Mouse (Mus musculus) CH12.LX (cell line): ENCODE data around the gene Eml2. TPM values are rescaled to one million over a fixed set of nuclear protein-coding genes. Genes with fewer than 3 reads are reported as not detected.
"Not testable (repeated sequence)": the region's sequence is repeated elsewhere in the genome, so short reads cannot be mapped to it uniquely, and the experiment has no call there.

Experiments used
- DNase-seq: peaks from one replicate; pipeline ENCODE4 v3.0.0-alpha.2; 2013; ENCODE audit errors: extremely low read depth
- H3K27ac ChIP-seq: 2 replicates; pipeline ENCODE4 v1.5.1; 2012; ENCODE audit warnings: low read depth, mild to moderate bottlenecking, control low read depth, moderate library complexity; ENCODE audit not compliant: insufficient read depth
- H3K27me3 ChIP-seq: replicated peaks from 2 replicates; pipeline ENCODE3; 2012; ENCODE audit warnings: inconsistent platforms
- H3K36me3 ChIP-seq, 2 experiments: replicated peaks in 1 of 2; 2 replicates each; pipeline versions ENCODE3 to v1.6.1; 2012; ENCODE audit warnings: inconsistent platforms in 1 of 2, low read length in 1 of 2, mild to moderate bottlenecking in 1 of 2, mixed read lengths in 1 of 2, moderate library complexity in 1 of 2; ENCODE audit not compliant: control insufficient read depth in 1 of 2, insufficient read depth in 1 of 2
- H3K4me1 ChIP-seq, 2 experiments: 2 replicates each; pipeline ENCODE4 v1.6.1; 2012; ENCODE audit warnings: inconsistent platforms in 1 of 2, moderate library complexity in 1 of 2; ENCODE audit not compliant: insufficient read depth in 2 of 2, control insufficient read depth in 1 of 2
- H3K4me2 ChIP-seq: 2 replicates; pipeline ENCODE4 v1.6.1; 2012; ENCODE audit warnings: low read depth, mild to moderate bottlenecking, control low read depth; ENCODE audit not compliant: poor library complexity, insufficient read depth, severe bottlenecking
- H3K4me3 ChIP-seq, 3 experiments: fragments of 150-350 bp in 1 of 3; sonication (generic) in 1 of 3; replicated peaks in 1 of 3; 2 replicates each; pipeline versions ENCODE3 to v1.5.1; 2011 to 2012; ENCODE audit warnings: low read depth in 2 of 3, low read length in 2 of 3, mild to moderate bottlenecking in 2 of 3, moderate library complexity in 2 of 3, control low read depth in 1 of 3, improper control_type of control experiment in 1 of 3, inconsistent platforms in 1 of 3, mixed read lengths in 1 of 3; ENCODE audit not compliant: poor library complexity in 1 of 3
- H3K79me2 ChIP-seq: replicated peaks from 2 replicates; pipeline ENCODE4 v1.6.1; 2012; ENCODE audit warnings: mild to moderate bottlenecking, moderate library complexity; ENCODE audit not compliant: control insufficient read depth, poor library complexity, insufficient read depth, severe bottlenecking; ENCODE audit errors: extremely low read depth
- H3K9ac ChIP-seq: 2 replicates; pipeline ENCODE4 v1.6.1; 2012; ENCODE audit warnings: low read depth, mild to moderate bottlenecking, control low read depth, moderate library complexity; ENCODE audit not compliant: insufficient read depth
- H3K9me3 ChIP-seq: replicated peaks from 2 replicates; pipeline ENCODE3; 2012; ENCODE audit warnings: low read length, inconsistent platforms, mixed read lengths
- CHD1 ChIP-seq: IDR thresholded peaks from 2 replicates; pipeline ENCODE4 v1.6.1; 2012; ENCODE audit warnings: low read depth, low read length, improper control_type of control experiment, inconsistent platforms
- CHD2 ChIP-seq: IDR thresholded peaks from 2 replicates; pipeline ENCODE4 v1.6.1; 2011; ENCODE audit warnings: low read length, improper control_type of control experiment
- E2F4 ChIP-seq: IDR thresholded peaks from 2 replicates; pipeline ENCODE4 v1.6.1; 2011; ENCODE audit warnings: low read depth, low read length, improper control_type of control experiment; ENCODE audit not compliant: insufficient replicate concordance
- EP300 ChIP-seq: IDR thresholded peaks from 2 replicates; pipeline ENCODE4 v1.6.1; 2011; ENCODE audit warnings: low read length, improper control_type of control experiment
- ETS1 ChIP-seq: conservative IDR thresholded peaks from 2 replicates; pipeline ENCODE4 v1.6.1; 2012; ENCODE audit warnings: low read depth, mild to moderate bottlenecking, inconsistent platforms, low read length, improper control_type of control experiment, moderate library complexity
- GABPA ChIP-seq: IDR thresholded peaks from 2 replicates; pipeline ENCODE4 v1.6.1; 2012; ENCODE audit warnings: low read depth, low read length, improper control_type of control experiment, inconsistent platforms; ENCODE audit not compliant: insufficient replicate concordance
- HCFC1 ChIP-seq: IDR thresholded peaks from 2 replicates; pipeline ENCODE4 v1.6.1; 2012; ENCODE audit warnings: low read depth, mild to moderate bottlenecking, inconsistent platforms, low read length, improper control_type of control experiment
- JUN ChIP-seq: IDR thresholded peaks from 2 replicates; pipeline ENCODE4 v1.6.1; 2011; ENCODE audit warnings: low read depth, mild to moderate bottlenecking, low read length, improper control_type of control experiment, moderate library complexity; ENCODE audit not compliant: insufficient read depth
- JUND ChIP-seq: conservative IDR thresholded peaks from 2 replicates; pipeline ENCODE4 v1.6.1; 2011; ENCODE audit warnings: low read depth, low read length, improper control_type of control experiment
- MAFK ChIP-seq: IDR thresholded peaks from 2 replicates; pipeline ENCODE4 v1.6.1; 2011; ENCODE audit warnings: low read length, improper control_type of control experiment; ENCODE audit not compliant: insufficient replicate concordance
- POLR2A ChIP-seq: IDR thresholded peaks from 2 replicates; pipeline ENCODE4 v1.6.1; 2011; ENCODE audit warnings: low read depth, mild to moderate bottlenecking, improper control_type of control experiment, low read length
- SMC3 ChIP-seq: IDR thresholded peaks from 2 replicates; pipeline ENCODE4 v1.6.1; 2011; ENCODE audit warnings: low read depth, low read length, improper control_type of control experiment
- USF2 ChIP-seq: conservative IDR thresholded peaks from 2 replicates; pipeline ENCODE4 v1.6.1; 2011; ENCODE audit warnings: low read depth, low read length, improper control_type of control experiment
- ZKSCAN1 ChIP-seq: IDR thresholded peaks from 2 replicates; pipeline ENCODE4 v1.6.1; 2012; ENCODE audit warnings: low read depth, inconsistent platforms, low read length, improper control_type of control experiment, borderline replicate concordance
- ZNF384 ChIP-seq: IDR thresholded peaks from 2 replicates; pipeline ENCODE4 v1.6.1; 2012; ENCODE audit warnings: low read depth, low read length, improper control_type of control experiment, inconsistent platforms
- dilution Hi-C: fragments of 300-500 bp; cut with MboI; formaldehyde crosslinking; loops from 2 replicates; pipeline ENCODE4 v1.14.3; 2020; ENCODE audit warnings: low sequenced_read_pairs; ENCODE audit not compliant: extremely low pct_unique_long_range_greater_than_20kb, extremely low pct_ligation_motif_present
- in situ Hi-C: fragments of 300-500 bp; cut with MboI; formaldehyde crosslinking; loops from 3 replicates; pipeline ENCODE4 v1.14.3; 2019; ENCODE audit warnings: low sequenced_read_pairs, low pct_ligation_motif_present, low pct_unique_long_range_greater_than_20kb, mixed read lengths
- polyA plus RNA-seq: library from polyadenylated mRNA; unstranded; fragments of >175 nt; gene quantifications from 2 replicates; pipeline ENCODE4 v1.2.1, GENCODE M21; 2012; ENCODE audit warnings: low read depth; ENCODE audit not compliant: insufficient read length
- total RNA-seq, 2 experiments: library from RNA; depleted of rRNA; stranded (reverse); fragments of 300-350 nt in 1 of 2; fragments of >200 nt in 1 of 2; gene quantifications; 2 replicates each; pipeline ENCODE4 v1.2.3; 2012 to 2014

Gene Eml2
- total and polyA plus RNA-seq, 3 experiments: 12.3 to 52.4 (median 29.1) TPM

- no peak for TF ChIP-seq CHD1
- TF ChIP-seq CHD2: no peak
- no peak for TF ChIP-seq ZKSCAN1
- TF ChIP-seq USF2: no peak
- no peak for TF ChIP-seq JUN
- peak; percentile 86 for TF ChIP-seq HCFC1
- TF ChIP-seq SMC3: no peak
- no peak for TF ChIP-seq MAFK
- peak; percentile 95 for TF ChIP-seq POLR2A
Observed at GRCm38 (mm10) chr7:19149626-19150025, 26.6 kb upstream of the Eml2 start, which contains the start of gene Snrpd2 (continued).

DNA sequence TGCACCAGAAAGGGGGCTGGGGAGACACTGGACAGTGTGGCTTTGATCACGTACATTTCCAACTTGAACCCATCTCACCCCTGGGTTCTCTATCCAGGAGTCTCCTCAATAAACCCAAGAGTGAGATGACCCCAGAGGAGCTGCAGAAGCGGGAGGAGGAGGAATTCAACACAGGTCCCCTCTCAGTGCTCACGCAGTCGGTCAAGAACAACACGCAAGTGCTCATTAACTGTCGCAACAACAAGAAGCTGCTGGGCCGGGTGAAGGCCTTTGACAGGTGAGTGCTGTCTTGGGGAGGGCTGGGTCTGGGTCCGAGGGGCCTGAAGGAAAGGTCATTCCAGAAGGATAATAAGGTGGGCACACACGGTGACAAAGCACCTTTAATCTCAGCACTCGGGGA is 25.1 kb upstream of the Eml2 start:
- Histone ChIP-seq H3K36me3 (peaks cover 40 to 65% of the 10 kb centered on the region in 2 experiments), H3K9ac (0 out of 2 replicates have a peak overlapping the region, but pooled peaks have one; percentile 97), H3K79me2 (peaks cover 15% of the 10 kb centered on the region), H3K4me3 (peak overlapping the region in 1 of 3 experiments; percentile 62), H3K4me1 (peaks cover 6 to 39% of the 10 kb centered on the region in 2 experiments)
- DNase-seq, in situ Hi-C loops, H3K9me3 ChIP-seq, H3K27ac ChIP-seq, H3K27me3 ChIP-seq, dilution Hi-C loops, H3K4me2 ChIP-seq: not testable (repeated sequence)

- Histone ChIP-seq H3K27ac (no peak overlapping the region), H3K4me2 (no peak overlapping the region), H3K27me3 (no peaks in the 10 kb centered on the region), H3K4me1 (peaks cover 11 to 27% of the 10 kb centered on the region in 2 experiments), H3K9me3 (no peaks in the 10 kb centered on the region), H3K79me2 (peaks cover 15% of the 10 kb centered on the region), H3K4me3 (no peak overlapping the region), H3K36me3 (peaks cover 31 to 79% of the 10 kb centered on the region in 2 experiments), H3K9ac (no peak overlapping the region)
- DNase-seq: no peak
- TF ChIP-seq JUN (no peak), ETS1 (no peak), E2F4 (no peak), SMC3 (no peak), ZNF384 (no peak), USF2 (no peak), GABPA (no peak), JUND (no peak), ZKSCAN1 (no peak), EP300 (no peak)
- dilution Hi-C loops (no loop called here), in situ Hi-C loops (no loop called here)
Observed at GRCm38 (mm10) chr7:19154796-19155195, 21.4 kb upstream of the Eml2 start.
